Mouse (Mus musculus) WW6 (cell line): ENCODE data around the gene Olfr551.
A peak's percentile ranks its signal among the peaks of the same experiment; 100 is the strongest.

ENCODE experiments used
- DNase-seq: peaks from one replicate; pipeline ENCODE4 v3.0.0-alpha.2; 2013; ENCODE audit warnings: low read depth, low spot score

Gene Olfr551

GRCm38 (mm10) chr7:102591786-102592185, at the start of gene Olfr551:
TSS of gene Olfr551 (minus strand) at chr7:102591886.
- no peak for DNase-seq

- DNase-seq, result no peak
These were observed 46.4 kb upstream of the Olfr551 start, which contains the start of gene Olfr554 for GRCm38 (mm10) chr7:102638132-102638531. TSS of gene Olfr554 (plus strand) at chr7:102638432.

GRCm38 (mm10) chr7:102636665-102637064, 45.0 kb upstream of the Olfr551 start:
- peak; percentile 24 for DNase-seq

DNA sequence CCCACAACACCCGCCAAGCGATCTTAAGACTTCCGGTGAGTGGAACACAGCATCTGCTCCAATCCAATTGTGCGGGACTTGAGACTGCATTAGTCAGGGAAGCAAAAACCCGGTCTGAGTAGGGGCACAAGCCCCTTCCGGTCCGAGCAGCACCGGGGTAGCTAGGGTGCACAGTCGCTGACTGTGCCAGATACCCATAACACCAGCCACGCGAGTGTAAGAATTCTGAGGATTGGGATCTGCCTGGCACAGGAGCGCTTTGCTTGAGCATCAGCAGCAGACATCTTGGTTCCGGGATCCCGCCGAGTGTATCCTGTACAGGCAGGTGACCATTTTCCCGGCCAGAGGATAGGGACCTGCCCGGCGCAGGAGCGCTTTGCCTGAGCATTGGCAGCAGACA, 28.7 kb upstream of the Olfr551 start:
- DNase-seq, result peak; percentile 16

DNA sequence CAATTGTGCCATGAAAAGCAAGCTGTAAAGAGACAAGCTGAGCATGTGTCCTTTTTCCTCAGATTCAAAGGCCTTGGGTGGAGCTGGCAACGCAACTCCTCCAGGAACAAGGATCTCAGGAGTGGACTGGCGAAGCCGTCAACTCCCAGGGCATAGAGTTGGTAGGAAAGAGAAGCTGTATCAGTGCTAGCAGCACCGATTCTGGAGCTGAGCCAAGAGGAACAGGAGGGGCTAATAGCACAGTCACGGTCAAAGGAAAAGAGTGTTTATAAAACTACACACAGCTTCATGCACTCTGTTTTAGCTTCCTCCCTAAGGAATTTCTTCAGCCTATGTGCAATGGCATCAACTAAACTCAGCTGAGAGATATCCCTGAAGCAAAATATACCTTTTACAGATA, 27.9 kb upstream of the Olfr551 start:
- no peak for DNase-seq

- DNase-seq, result no peak
These were observed 26.4 kb upstream of the Olfr551 start, which contains the start of gene Olfr553 for GRCm38 (mm10) chr7:102618118-102618517. TSS of gene Olfr553 (minus strand) at chr7:102618218.

DNA sequence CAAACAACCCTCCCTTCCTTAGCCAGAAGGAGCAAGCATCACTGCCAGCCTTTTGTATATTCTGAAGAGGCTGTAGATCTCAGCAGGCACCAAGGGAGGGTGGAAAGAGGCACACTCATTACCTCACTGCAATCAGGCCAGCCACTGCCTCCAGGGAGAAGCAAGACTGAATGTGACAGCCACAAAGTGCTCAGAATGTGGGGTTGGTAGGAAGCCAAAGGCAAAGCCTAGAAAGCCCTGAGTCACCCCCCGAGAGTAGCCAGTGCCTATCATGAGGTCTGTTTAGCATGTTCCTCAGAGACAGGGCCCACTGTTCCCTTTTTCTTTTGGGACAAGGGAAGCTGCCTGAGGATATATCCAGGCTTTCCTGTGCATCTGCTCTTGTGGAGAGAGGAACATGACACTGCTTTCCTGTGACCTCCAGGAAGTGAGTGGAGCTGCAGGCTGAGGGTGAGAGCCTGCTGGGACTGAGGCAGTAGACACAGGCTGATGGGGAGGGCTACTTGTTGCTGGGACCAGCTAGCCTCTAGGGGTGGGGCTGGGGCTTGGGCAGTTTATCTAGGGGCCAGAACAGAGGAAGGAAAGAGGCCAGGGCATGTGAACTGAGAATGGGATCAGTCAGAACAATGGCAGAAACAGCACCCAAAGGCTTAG, 5.8 kb upstream of the Olfr551 start, which contains the start of gene Olfr552:
TSS of gene Olfr552 (plus strand) at position 393 of the 654 bp plus-strand sequence.
- DNase-seq, result no peak

DNA sequence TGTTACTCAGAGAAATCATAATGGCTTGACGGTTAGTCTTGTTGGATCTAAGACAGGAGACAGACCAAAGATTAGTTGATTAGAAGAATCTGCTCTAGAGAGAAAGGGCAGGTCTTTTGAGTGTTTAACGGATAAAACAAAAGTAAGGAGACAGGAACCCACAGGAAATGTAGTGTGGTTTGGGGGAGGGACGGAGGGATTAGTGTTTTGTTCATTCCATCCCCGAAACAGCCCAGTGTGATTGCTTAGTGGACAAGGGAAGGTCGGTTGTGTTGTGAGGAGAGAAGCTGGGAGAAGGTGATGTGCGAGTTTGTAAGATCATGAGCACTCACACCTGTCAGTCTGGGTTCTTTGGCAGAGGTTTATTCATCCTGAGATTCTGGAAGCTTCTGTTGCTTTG, 15.7 kb downstream of the Olfr551 start:
- DNase-seq, result no peak

- no peak for DNase-seq
These were observed 18.4 kb downstream of the Olfr551 start for GRCm38 (mm10) chr7:102573174-102573830.

GRCm38 (mm10) chr7:102571142-102571541, 20.5 kb downstream of the Olfr551 start, which contains the start of gene Olfr550:
TSS of gene Olfr550 (plus strand) at chr7:102571442.
- no peak for DNase-seq

DNA sequence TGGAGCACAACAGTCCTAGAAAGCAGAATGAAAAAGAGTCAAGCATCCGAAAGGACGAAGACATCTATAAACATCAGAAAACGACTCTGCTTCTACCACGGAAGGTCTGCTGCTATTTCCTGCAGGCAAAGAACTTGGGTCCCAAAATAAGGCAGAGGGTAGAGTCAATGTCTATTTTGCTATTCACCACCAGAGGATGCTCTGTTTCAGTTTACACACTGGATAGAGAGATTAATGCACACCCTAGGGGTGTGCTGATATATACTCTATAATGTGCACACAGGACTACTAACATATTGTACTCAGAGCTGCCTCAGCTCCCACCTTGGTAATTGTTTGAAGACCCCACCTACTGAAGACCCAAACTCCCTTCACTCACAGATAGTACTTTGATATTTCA, 25.5 kb downstream of the Olfr551 start:
- no peak for DNase-seq

GRCm38 (mm10) chr7:102564999-102565997, 26.4 kb downstream of the Olfr551 start, which contains the start of gene Trim21:
TSS of gene Trim21 (minus strand) at chr7:102565486.
- peak; percentile 55 for DNase-seq

- DNase-seq, result no peak
These were observed 38.4 kb downstream of the Olfr551 start for GRCm38 (mm10) chr7:102553279-102553678.

DNA sequence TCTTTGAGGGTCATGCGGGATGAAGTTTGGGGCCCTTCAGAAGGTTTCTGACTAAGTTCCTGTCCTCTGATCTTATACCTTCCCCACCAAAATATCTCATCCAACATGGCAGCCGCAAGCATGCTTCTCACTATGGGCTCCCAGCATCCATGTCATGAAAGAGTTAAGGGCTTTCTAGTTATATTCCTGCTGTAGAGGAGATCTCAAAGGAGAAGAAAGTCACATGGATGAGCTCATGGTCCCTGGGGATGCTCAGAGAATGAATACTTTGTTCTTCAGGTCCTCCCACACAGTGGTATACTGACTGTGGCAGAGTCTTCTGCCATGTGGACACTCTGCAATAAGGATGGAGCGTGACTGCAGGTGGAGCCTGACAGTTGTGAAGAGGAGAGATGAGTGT, 42.1 kb downstream of the Olfr551 start, which contains the start of gene Olfr549:
TSS of gene Olfr549 (plus strand) at position 301 of the 400 bp plus-strand sequence.
- DNase-seq, result no peak

DNA sequence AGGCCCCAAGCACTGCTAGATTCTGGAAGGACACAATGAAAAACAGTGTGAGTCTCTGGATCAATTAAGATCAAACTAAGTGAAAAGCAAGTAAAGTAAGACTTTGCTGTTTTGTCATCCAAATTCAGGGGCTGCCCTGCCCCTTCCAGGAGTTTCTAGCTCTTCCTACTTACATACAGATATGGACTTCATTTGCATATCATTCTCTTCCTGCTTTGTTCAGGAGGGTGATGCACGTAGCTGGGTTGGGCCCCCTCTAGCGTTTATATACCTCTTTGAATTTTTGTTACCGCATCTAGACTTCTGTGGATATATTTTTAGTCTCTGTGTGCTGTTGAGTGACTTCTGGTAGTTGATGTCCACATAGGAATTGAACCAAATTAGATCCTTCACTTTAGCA, 50.4 kb downstream of the Olfr551 start:
- DNase-seq, result no peak

DNA sequence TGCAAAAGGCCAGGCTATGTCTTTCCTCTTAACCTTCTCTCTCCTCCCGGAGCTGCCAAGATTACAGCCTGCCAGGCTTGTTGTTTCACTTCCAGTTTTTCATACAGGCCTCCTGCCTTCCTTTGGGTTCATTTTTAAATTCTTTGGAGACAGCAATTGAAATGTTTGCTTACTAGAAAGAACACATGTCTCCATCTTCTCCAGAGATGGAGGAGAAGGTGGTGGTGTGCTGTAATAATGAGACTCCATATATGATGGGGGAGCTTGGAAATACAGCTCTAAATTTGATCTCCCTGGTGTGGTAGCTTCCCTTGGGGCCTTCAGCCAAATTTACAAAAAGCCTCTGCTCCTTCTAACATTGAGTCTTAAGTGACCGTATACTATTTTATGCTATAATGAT, 51.1 kb downstream of the Olfr551 start, which contains the start of gene Olfr548-ps1:
TSS of gene Olfr548-ps1 (plus strand) at position 301 of the 400 bp plus-strand sequence.
- no peak for DNase-seq

GRCm38 (mm10) chr7:102534449-102534848, 57.2 kb downstream of the Olfr551 start, which contains the start of gene Olfr547:
TSS of gene Olfr547 (plus strand) at chr7:102534749.
- no peak for DNase-seq
